Mouse (Mus musculus) E14TG2a.4 (cell line): ENCODE data around the gene Gtf3c2.

ENCODE experiments used
- H3K27me3 ChIP-seq: 2 replicates; pipeline ENCODE4 v1.6.1; 2014; ENCODE audit warnings: low read length, control low read depth; ENCODE audit not compliant: insufficient read depth
- H3K36me3 ChIP-seq: 2 replicates; pipeline ENCODE4 v1.6.1; 2014; ENCODE audit warnings: low read length, control low read depth; ENCODE audit not compliant: insufficient read depth
- H3K4me1 ChIP-seq: replicated peaks from 2 replicates; pipeline ENCODE4 v1.6.1; 2014; ENCODE audit warnings: low read depth, low read length, control low read depth
- H3K4me3 ChIP-seq: replicated peaks from 2 replicates; pipeline ENCODE4 v1.5.1; 2014; ENCODE audit warnings: mild to moderate bottlenecking, low read length
- H3K9me3 ChIP-seq: 2 replicates; pipeline ENCODE4 v1.6.1; 2014; ENCODE audit warnings: low read length, control low read depth
- CTCF ChIP-seq: conservative IDR thresholded peaks from 2 replicates; pipeline ENCODE4 v1.5.1; 2014; ENCODE audit warnings: low read length
- NANOG ChIP-seq: IDR thresholded peaks from 2 replicates; pipeline ENCODE4 v1.6.1; 2014; ENCODE audit warnings: borderline replicate concordance, low read length, mixed read lengths
- POU5F1 ChIP-seq: IDR thresholded peaks from 2 replicates; pipeline ENCODE4 v1.6.1; 2014; ENCODE audit warnings: low read length, borderline replicate concordance

Gene Gtf3c2

GRCm38 (mm10) chr5:31200327-31200768 lies 20.4 kb upstream of the Gtf3c2 start:
- Histone ChIP-seq H3K9me3 (no peaks in the 10 kb centered on the region), H3K36me3 (peaks cover 87% of the 10 kb centered on the region), H3K27me3 (no peaks in the 10 kb centered on the region), H3K4me1 (peaks cover 79% of the 10 kb centered on the region), H3K4me3 (peak overlapping the region; percentile 90)
- TF ChIP-seq CTCF (no peak), POU5F1 (no peak)

GRCm38 (mm10) chr5:31199893-31200292 lies 19.9 kb upstream of the Gtf3c2 start:
- TF ChIP-seq CTCF: no peak
- no peak for TF ChIP-seq NANOG
- TF ChIP-seq POU5F1: no peak
- Histone ChIP-seq H3K27me3 (no peaks in the 10 kb centered on the region), H3K9me3 (no peaks in the 10 kb centered on the region), H3K36me3 (peaks cover 87% of the 10 kb centered on the region), H3K4me3 (peak overlapping the region; percentile 90), H3K4me1 (peaks cover 81% of the 10 kb centered on the region)

- Histone ChIP-seq H3K4me1 (peaks cover 85% of the 10 kb centered on the region), H3K4me3 (peak overlapping the region; percentile 90), H3K36me3 (peaks cover 87% of the 10 kb centered on the region), H3K27me3 (no peaks in the 10 kb centered on the region), H3K9me3 (no peaks in the 10 kb centered on the region)
- TF ChIP-seq POU5F1 (no peak), CTCF (no peak), NANOG (no peak)
Observed at GRCm38 (mm10) chr5:31199321-31199892, 19.5 kb upstream of the Gtf3c2 start.

GRCm38 (mm10) chr5:31198616-31199320 lies 18.8 kb upstream of the Gtf3c2 start:
- peaks cover 82% of the 10 kb centered on the region for H3K36me3 ChIP-seq
- no peaks in the 10 kb centered on the region for H3K9me3 ChIP-seq
- peaks cover 89% of the 10 kb centered on the region for H3K4me1 ChIP-seq
- no peak for TF ChIP-seq NANOG
- no peak for TF ChIP-seq POU5F1
- TF ChIP-seq CTCF: no peak
- H3K4me3 ChIP-seq: 0 out of 2 replicates have a peak overlapping the region, but pooled peaks have one; percentile 90
- no peaks in the 10 kb centered on the region for H3K27me3 ChIP-seq

GRCm38 (mm10) chr5:31198170-31198569 lies 18.2 kb upstream of the Gtf3c2 start:
- no peaks in the 10 kb centered on the region for H3K9me3 ChIP-seq
- H3K27me3 ChIP-seq: no peaks in the 10 kb centered on the region
- peaks cover 76% of the 10 kb centered on the region for H3K36me3 ChIP-seq
- TF ChIP-seq NANOG: no peak
- no peak for TF ChIP-seq POU5F1
- TF ChIP-seq CTCF: no peak
- H3K4me3 ChIP-seq: no peak overlapping the region
- H3K4me1 ChIP-seq: peaks cover 86% of the 10 kb centered on the region

- Histone ChIP-seq H3K36me3 (peaks cover 68% of the 10 kb centered on the region), H3K9me3 (no peaks in the 10 kb centered on the region), H3K4me1 (peaks cover 82% of the 10 kb centered on the region), H3K4me3 (peak overlapping the region; percentile 13; the same call in 1 of the 2 replicates), H3K27me3 (no peaks in the 10 kb centered on the region)
- TF ChIP-seq CTCF (no peak), NANOG (no peak), POU5F1 (no peak)
Observed at GRCm38 (mm10) chr5:31197072-31197471, 17.1 kb upstream of the Gtf3c2 start.

GRCm38 (mm10) chr5:31196207-31196606 lies 16.3 kb upstream of the Gtf3c2 start:
- Histone ChIP-seq H3K4me3 (no peak overlapping the region), H3K9me3 (no peaks in the 10 kb centered on the region), H3K27me3 (no peaks in the 10 kb centered on the region), H3K4me1 (peaks cover 88% of the 10 kb centered on the region), H3K36me3 (peaks cover 72% of the 10 kb centered on the region)
- TF ChIP-seq POU5F1 (no peak), CTCF (no peak), NANOG (no peak)

GRCm38 (mm10) chr5:31195671-31196070 lies 15.7 kb upstream of the Gtf3c2 start:
- no peak for TF ChIP-seq NANOG
- TF ChIP-seq CTCF: no peak
- no peak for TF ChIP-seq POU5F1
- Histone ChIP-seq H3K36me3 (peaks cover 74% of the 10 kb centered on the region), H3K4me3 (peak overlapping the region; percentile 99; the same call in 1 of the 2 replicates), H3K27me3 (no peaks in the 10 kb centered on the region), H3K4me1 (peaks cover 88% of the 10 kb centered on the region), H3K9me3 (no peaks in the 10 kb centered on the region)
